Mouse (Mus musculus): Measurements from ENCODE around the gene Ppp1r18.

GRCm38 (mm10) chr17:35905587-35905986, 40.2 kb downstream of the Ppp1r18 start:
- TF ChIP-seq CTCF (IDR thresholded peaks at IDR 0.05; ENCODE audit: low read depth, low read length) (no peak), POLR2A (IDR thresholded peaks at IDR 0.05; ENCODE audit: extremely low read depth, insufficient read depth, low read length) (no peak)
